Mouse (Mus musculus): ENCODE data around the gene Mrpl53.

Mrpl53 gene

DNA sequence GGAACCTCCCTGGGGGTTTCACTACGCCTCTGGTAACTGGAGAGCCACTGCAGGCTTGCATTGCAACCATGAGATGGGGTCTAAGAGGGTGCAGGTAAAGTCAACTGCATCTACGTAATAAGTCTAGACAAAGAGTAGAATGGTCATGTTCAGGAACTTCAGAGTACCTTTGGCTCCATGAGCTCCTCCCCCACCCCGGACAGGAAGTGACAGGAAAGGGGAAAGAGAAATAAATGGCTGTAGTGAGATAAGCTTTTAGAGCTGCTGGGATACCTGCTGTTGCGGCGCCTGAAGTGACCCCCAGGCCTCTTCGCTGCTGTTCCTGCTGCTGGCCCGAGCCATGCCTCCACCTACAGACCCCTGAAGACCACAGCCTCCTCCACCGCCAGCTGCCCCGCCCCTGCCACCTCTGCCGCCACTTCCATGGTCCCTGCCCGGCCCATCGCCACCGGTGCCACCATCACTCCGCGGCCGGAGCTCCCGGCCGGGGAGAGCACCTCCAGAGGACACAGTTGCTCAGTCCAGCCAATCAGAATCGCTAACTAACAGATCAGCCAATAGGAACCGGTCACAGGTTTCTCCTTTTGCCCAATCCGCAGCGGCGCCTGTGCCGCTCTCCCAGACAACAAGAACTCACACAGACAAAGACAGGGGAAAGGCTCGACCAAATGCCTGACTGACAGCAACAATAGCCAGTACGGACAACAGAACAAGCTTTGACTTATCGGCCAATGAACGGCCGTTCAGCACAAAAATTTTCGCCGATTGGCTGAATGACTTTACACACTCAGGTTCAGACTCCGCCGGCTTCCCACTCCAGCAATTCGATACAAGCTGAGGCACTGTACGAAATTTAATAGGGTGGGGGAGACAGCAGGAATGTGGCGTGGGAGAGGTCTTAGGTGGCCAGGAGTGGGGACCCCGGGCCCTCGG lies 12.4 kb downstream of the Mrpl53 start, which contains the start of gene Wbp1:
Wbp1 (minus strand) TSS at position 630 of the 933 bp plus-strand sequence.
- peak; percentile 96 for DNase-seq (ENCODE audit: low read depth, low spot score)

- no peak for DNase-seq (ENCODE audit: low read depth, low spot score)
Observed at GRCm38 (mm10) chr6:83121863-83122710, 13.2 kb downstream of the Mrpl53 start.

DNA sequence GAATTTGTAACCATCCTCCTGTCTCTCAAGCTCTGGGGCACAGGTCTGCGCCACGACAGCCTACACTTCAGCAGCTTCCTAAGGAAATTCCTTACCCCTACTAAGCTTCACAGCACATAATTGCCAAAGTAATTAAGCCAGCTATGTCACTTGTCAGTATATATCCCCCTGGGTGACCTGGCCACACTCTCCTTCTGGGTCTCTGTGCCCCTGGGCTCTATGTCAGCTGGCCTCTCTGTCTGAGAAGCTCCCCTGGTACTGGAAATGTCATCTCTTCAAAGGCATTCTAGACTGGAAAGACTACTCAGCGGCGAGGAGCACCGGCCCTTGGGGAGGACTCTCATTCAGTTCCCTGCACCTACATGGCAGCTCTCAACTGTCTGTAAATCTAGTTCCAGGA lies 14.1 kb downstream of the Mrpl53 start:
- no peak for DNase-seq (ENCODE audit: low read depth, low spot score)

- peak; percentile 87 for DNase-seq (ENCODE audit: low read depth, low spot score)
Observed at GRCm38 (mm10) chr6:83124851-83125312, 16.0 kb downstream of the Mrpl53 start.

- DNase-seq (ENCODE audit: low read depth, low spot score) = no peak
Observed at GRCm38 (mm10) chr6:83125331-83125730, 16.5 kb downstream of the Mrpl53 start, which contains the start of gene Ino80b. TSS of gene Ino80b (minus strand) at chr6:83125431.

- DNase-seq (ENCODE audit: low read depth, low spot score) = no peak
Observed at GRCm38 (mm10) chr6:83127419-83127818, 18.6 kb downstream of the Mrpl53 start.

DNA sequence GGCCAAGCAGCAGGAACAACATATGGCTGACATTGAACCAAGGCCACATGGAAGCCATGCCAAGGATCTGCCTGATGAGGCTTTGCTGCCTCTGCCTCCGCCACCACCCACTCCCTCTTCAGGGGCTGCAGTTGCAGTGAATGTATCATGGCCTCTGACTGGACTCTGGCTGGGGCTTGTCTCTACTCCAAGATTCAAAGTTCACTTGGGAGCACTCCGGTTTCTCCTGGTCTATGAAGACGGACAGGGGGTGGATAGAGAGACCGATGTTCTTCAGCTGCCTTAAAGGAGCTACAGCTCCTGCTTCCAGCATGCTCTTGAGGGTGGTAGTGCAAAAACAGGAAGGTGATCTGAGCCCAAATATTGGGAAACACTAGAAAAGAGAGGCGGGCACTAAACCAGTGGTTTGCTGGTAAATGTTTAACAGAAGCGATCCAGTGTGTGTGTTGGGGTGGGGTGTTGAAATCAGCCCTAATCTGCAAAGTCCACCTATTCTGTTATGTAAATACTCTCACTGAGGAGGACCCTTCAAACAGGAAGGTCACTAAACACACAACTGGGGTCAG lies 22.7 kb downstream of the Mrpl53 start:
- no peak for DNase-seq (ENCODE audit: low read depth, low spot score)

GRCm38 (mm10) chr6:83132176-83132919 lies 23.5 kb downstream of the Mrpl53 start:
- DNase-seq (ENCODE audit: low read depth, low spot score) = no peak

DNA sequence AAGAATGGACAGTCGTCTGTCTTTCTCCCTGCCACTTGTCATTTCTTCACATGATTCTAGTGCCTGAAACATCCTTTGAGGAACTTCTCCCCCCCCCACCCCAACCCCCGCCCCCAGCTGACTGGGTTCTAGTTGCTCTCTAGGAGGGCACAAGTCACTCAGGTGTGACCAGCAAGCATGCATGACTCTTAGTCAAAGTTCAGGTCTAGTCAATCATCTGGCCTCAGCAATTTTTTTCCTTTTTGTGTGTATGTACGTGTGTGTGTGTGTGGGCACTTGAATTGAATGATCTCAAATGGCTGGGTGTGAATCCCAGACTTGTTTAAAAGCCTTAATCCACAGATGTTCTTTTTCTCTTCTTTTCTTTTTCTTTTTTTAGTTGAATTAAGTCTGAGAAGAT lies 25.4 kb downstream of the Mrpl53 start:
- no peak for DNase-seq (ENCODE audit: low read depth, low spot score)

- no peak for DNase-seq (ENCODE audit: low read depth, low spot score)
Observed at GRCm38 (mm10) chr6:83134951-83135513, 26.2 kb downstream of the Mrpl53 start, which contains the start of gene Rtkn. TSS of gene Rtkn (plus strand) at chr6:83135463.

DNA sequence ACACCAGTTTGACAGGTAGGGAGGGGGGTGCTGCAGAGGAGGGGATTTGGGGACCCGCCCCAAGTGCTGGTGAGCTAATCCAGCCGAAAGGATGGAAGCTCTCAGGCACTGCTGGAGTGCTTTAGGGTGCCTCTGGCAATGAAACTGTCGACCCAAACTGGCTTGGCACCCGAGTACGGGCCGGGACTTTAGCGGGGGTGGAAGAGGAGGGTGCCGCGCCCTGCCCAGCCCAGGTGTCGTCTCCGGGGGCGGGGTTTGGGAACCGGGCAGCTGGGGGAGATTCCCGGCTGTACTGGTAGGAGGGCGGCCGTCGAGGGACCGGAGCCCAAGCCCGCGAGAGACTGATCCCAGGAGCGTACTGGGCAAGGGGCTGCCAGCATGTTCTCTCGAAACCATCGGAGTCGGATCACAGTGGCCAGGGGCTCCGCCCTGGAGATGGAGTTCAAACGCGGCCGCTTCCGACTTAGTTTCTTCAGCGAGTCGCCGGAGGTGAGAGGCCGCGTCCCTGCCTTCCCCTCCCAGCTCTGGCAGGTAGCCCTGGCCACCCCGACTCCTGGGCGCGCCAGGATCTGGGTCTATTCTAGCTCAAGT lies 26.8 kb downstream of the Mrpl53 start:
- no peak for DNase-seq (ENCODE audit: low read depth, low spot score)

- DNase-seq (ENCODE audit: low read depth, low spot score) = no peak
Observed at GRCm38 (mm10) chr6:83136291-83136880, 27.5 kb downstream of the Mrpl53 start.

DNA sequence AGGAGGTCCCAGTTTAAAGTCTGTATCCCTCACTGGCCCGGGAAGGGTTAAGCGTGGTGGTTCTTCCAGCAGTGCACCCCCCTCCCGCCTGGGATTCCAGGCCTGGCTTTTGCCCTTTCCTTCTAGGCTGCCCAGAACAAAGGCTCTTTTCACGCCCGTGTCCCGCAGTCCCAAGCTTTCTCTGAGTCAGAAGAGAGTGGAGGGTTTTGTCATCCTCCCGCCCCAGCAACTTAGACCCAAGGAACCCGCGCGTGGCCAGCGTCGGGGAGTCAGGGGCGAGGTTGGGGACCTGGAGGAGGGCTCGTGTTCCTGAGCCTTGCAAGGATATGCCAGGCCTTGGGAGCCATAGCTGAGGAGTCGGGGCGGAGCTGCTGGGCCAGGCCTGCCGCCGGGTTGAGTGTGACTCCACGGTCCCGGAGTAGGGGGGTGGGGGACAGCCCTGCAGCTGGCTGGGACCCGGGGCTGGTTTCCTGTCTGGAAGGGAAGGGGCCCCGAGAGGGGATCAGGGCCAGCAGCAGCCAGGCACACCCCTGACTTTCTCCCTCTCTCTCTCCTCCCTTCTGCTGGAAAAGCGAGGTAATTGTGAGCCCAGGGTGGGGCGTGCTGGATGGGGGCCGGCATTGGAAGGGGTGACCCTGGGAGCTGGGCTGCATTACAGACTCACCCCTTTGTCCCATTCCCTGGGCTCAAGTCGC lies 28.2 kb downstream of the Mrpl53 start:
- no peak for DNase-seq (ENCODE audit: low read depth, low spot score)

GRCm38 (mm10) chr6:83137576-83137950 lies 28.7 kb downstream of the Mrpl53 start:
- DNase-seq (ENCODE audit: low read depth, low spot score) = no peak

- no peak for DNase-seq (ENCODE audit: low read depth, low spot score)
Observed at GRCm38 (mm10) chr6:83138056-83138455, 29.2 kb downstream of the Mrpl53 start.

DNA sequence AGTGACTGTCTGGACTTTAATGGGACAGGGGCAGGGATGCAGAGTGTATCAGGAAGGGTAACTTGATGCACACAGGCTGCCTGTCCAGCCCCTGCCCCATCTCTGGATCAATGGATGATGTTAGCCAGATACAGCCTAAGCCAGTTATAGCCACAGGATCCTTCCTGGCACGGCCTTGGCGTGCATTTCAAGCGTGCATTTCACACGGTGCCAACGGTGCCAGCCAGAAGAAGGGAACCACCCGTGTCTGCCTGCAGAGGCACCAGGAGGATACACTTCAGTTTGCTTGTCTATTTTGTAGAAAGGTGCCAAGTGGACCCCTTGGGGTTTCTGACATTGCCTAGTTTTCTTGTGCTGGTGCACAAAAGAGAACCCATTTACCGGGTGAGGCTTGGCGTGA lies 31.2 kb downstream of the Mrpl53 start:
- no peak for DNase-seq (ENCODE audit: low read depth, low spot score)

- no peak for DNase-seq (ENCODE audit: low read depth, low spot score)
Observed at GRCm38 (mm10) chr6:83141636-83142035, 32.8 kb downstream of the Mrpl53 start.

- no peak for DNase-seq (ENCODE audit: low read depth, low spot score)
Observed at GRCm38 (mm10) chr6:83142211-83142731, 33.4 kb downstream of the Mrpl53 start.

GRCm38 (mm10) chr6:83142886-83143285 lies 34.0 kb downstream of the Mrpl53 start:
- DNase-seq (ENCODE audit: low read depth, low spot score) = no peak

All from WW6 (cell line).